Mouse (Mus musculus): ENCODE measurements around the gene Camk2n1.

Camk2n1 gene

GRCm38 (mm10) chr4:138447827-138448602, 6.1 kb upstream of the Camk2n1 start:
- peak; percentile 7 for DNase-seq

- DNase-seq: peak; percentile 25
These were observed 5.1 kb upstream of the Camk2n1 start for GRCm38 (mm10) chr4:138448872-138449615.

GRCm38 (mm10) chr4:138449636-138450314, 4.3 kb upstream of the Camk2n1 start:
- peak; percentile 10 for DNase-seq

- DNase-seq: peak; percentile 25
These were observed 1.6 kb upstream of the Camk2n1 start for GRCm38 (mm10) chr4:138452306-138453096.

- peak; percentile 70 for DNase-seq
These were observed 889 bp upstream of the Camk2n1 start for GRCm38 (mm10) chr4:138453097-138453752.

- peak; percentile 90 for DNase-seq
These were observed 542 bp downstream of the Camk2n1 start for GRCm38 (mm10) chr4:138454571-138455140.

- DNase-seq: peak; percentile 82
These were observed 1.2 kb downstream of the Camk2n1 start for GRCm38 (mm10) chr4:138455141-138455955.

- peak; percentile 55 for DNase-seq
These were observed 1.8 kb downstream of the Camk2n1 start for GRCm38 (mm10) chr4:138455956-138456341.

GRCm38 (mm10) chr4:138456536-138456935, 2.4 kb downstream of the Camk2n1 start:
- DNase-seq: peak; percentile 45

- DNase-seq: no peak
These were observed 3.0 kb downstream of the Camk2n1 start for GRCm38 (mm10) chr4:138457091-138457490.

- DNase-seq: no peak
These were observed 4.1 kb downstream of the Camk2n1 start for GRCm38 (mm10) chr4:138458171-138458570.

- peak; percentile 9 for DNase-seq
These were observed 4.8 kb downstream of the Camk2n1 start for GRCm38 (mm10) chr4:138458735-138459440.

GRCm38 (mm10) chr4:138459775-138460174, 5.7 kb downstream of the Camk2n1 start:
- DNase-seq: no peak

GRCm38 (mm10) chr4:138460910-138461309, 6.8 kb downstream of the Camk2n1 start:
- peak; percentile 16 for DNase-seq

GRCm38 (mm10) chr4:138461471-138461870, 7.4 kb downstream of the Camk2n1 start:
- no peak for DNase-seq

GRCm38 (mm10) chr4:138462971-138463831, 9.1 kb downstream of the Camk2n1 start:
- DNase-seq: peak; percentile 70

GRCm38 (mm10) chr4:138463832-138464487, 9.8 kb downstream of the Camk2n1 start:
- DNase-seq: peak; percentile 88

- peak; percentile 88 for DNase-seq
These were observed 10.7 kb downstream of the Camk2n1 start for GRCm38 (mm10) chr4:138464667-138465353.
